Mouse (Mus musculus): ENCODE data around the gene Rassf5. TPM values are rescaled to one million over a fixed set of nuclear protein-coding genes. Genes with fewer than 3 reads are reported as not detected.

The Rassf5 gene
- polyA plus RNA-seq (2014; fragmentation: Illumina TruSeq; extraction: RNeasy Lipid Tissue Mini Kit (QIAGEN cat#74804); ENCODE audit: low read depth, low replicate concordance), result 4.7 TPM

DNA sequence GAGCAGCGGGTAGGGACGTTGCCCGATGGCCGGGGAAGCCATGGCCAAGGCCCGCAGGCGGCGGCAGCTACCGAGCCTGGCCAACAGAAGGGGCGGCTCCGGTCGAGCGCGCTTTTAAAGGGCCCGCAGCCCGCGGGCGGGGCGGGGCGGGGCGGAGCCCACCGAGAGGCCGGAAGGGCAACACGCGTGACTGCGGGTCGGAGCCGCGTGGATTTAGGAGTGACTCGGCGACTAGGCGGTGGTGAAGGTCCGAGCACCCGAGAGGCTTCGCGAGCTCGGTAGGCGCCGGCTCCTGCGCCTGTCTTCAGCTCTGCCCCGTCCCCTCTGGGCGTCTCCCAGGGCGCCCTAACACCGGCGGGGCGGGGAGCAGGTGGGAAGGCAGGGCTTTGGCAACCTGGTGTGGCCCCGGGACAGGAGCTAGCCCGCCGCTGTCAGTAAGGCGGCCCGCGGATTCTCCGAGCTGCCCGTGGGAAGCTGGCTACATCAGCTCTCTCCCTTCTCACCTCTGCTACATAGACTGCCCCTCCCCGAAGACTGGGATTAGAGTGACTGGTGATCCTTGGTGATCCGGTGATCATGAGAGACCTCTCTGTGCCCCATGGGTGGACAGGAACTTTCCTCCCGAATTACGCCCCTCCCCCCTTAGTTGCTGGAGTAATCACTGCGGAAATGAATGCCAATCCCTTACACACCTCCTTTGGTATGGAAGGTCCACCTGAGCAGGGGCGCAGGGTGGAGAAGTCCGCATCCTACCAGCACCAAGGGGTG is at the start of gene Rassf5:
Gene Rassf5 (minus strand): TSS at position 170 of the 768 bp plus-strand sequence.

DNA sequence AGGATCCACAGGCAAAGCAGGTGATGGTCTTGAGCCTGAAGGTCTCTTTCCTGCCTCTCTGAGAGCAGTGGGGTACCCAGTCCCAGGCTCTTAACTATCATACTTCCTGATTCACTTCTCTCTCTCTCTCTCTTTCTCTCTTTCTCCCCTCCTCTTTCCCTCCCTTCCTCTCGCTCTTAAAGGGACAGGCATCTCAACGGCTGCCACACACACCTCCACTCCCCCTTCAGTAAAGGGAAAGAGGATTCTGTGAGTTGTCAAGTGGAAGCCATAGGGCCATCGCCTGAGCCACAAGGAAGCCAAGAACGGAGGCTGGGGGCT is 34.4 kb upstream of the Rassf5 start, which contains the start of gene Ikbke:
Gene Ikbke (minus strand): TSS at position 151 of the 321 bp plus-strand sequence.

DNA sequence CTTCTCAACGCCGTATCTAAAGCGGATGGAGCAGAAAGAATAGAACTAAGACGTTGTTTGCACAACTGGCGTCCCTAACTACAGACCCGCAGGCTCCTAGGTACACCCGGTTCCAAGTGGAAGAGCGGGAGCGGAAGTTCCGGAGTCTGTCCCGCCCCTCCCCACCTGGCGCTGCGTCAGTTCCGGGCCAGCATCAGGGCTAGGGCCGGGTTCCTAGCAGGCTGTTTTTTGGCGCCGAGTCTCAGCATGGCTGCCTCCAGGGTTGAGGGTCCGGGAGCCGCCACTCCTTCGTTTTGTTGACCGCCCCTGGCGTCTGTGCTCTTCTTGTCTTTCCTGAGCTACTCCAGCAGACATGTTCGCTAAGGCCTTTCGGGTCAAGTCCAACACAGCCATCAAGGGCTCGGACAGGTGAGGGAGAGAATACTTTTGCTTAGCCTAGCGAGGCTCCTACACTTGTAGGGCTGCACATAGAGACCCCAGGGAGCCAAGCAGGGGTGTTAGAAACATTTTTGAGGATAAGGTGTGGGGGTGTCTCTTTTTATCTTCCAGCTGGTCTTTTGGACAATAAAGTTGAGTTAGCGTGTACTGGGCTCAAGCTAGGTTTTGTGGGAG is 91.9 kb downstream of the Rassf5 start, which contains the start of gene Eif2d:
Gene Eif2d (plus strand): TSS at position 164 of the 612 bp plus-strand sequence.

DNA sequence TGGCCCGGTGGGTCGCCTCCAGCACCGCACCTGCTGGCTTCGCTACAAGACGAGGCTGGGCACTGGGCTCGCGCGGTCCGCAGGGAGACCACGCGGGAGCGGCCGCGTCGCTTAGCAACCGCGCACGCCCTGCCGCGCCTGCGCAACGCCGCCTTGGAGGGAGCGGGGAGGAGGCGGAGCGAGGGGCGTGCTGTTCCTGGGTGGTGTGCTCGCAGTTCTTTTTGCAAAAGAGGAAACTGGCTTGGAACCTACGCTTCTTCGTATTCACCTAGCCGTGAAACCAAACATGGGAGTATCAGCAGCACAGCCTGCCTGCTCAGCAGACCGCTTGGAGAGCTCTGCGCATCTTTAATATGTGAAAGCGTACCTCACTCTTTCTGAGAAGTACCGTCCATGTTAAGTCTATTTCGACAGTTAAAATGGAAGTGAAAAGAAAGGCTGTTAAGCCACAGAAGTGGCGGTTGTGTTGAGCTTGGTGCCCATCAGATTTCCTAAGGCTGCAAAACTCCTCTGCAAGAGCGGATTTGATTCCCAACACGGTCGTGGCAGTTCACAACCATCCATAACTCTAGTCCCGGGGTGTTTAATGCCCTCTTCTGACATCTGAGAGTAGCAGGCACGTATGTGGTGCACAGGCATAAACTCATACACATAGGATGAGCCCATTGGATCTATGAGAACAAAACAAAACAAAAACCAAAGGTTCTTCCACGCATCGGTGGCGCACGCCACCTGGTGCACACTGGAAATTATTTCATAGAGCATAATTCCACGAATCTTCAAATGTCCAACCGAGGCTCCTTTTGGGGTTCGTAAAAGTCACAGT is 106.7 kb downstream of the Rassf5 start, which contains the start of gene Dyrk3:
Gene Dyrk3 (minus strand): TSS at position 150 of the 826 bp plus-strand sequence.

Other genes starting within 250 kb of the Rassf5 start
- gene Il10, start 225.4 kb downstream of the Rassf5 start, polyA plus RNA-seq (2014; fragmentation: Illumina TruSeq; extraction: RNeasy Lipid Tissue Mini Kit (QIAGEN cat#74804); ENCODE audit: low read depth, low replicate concordance), result 0.69 TPM
- 25.1 TPM for gene Mapkapk2, start 147.4 kb downstream of the Rassf5 start, polyA plus RNA-seq (2014; fragmentation: Illumina TruSeq; extraction: RNeasy Lipid Tissue Mini Kit (QIAGEN cat#74804); ENCODE audit: low read depth, low replicate concordance)
- gene Dyrk3, start 106.9 kb downstream of the Rassf5 start, polyA plus RNA-seq (2014; fragmentation: Illumina TruSeq; extraction: RNeasy Lipid Tissue Mini Kit (QIAGEN cat#74804); ENCODE audit: low read depth, low replicate concordance), result 0.47 TPM
- 23.8 TPM for gene Eif2d, start 92.1 kb downstream of the Rassf5 start, polyA plus RNA-seq (2014; fragmentation: Illumina TruSeq; extraction: RNeasy Lipid Tissue Mini Kit (QIAGEN cat#74804); ENCODE audit: low read depth, low replicate concordance)
- gene Ikbke, start 34.3 kb upstream of the Rassf5 start, polyA plus RNA-seq (2014; fragmentation: Illumina TruSeq; extraction: RNeasy Lipid Tissue Mini Kit (QIAGEN cat#74804); ENCODE audit: low read depth, low replicate concordance), result 31.4 TPM

Measured in sigmoid colon, adult 10 weeks (tissue).